Mouse (Mus musculus) mouse embryonic stem cell (cell line): Measurements from ENCODE around the gene Olfr1231.

Source experiments
- in situ Hi-C, 2 experiments: fragments of 300-500 bp; cut with MboI; formaldehyde crosslinking; loops; 1 replicate in 1 of 2; 3 replicates in 1 of 2; pipeline ENCODE4 v1.14.3; 2019 to 2020; ENCODE audit warnings: low sequenced_read_pairs in 2 of 2, low pct_unique_long_range_greater_than_20kb in 1 of 2, mixed read lengths in 1 of 2; ENCODE audit not compliant: unreplicated experiment in 1 of 2

Olfr1231 gene

GRCm38 (mm10) chr2:89306974-89307373, at the start of gene Olfr1231:
TSS of gene Olfr1231 (minus strand) at chr2:89307074.
- in situ Hi-C loops: no loop called here

- in situ Hi-C loops: no loop called here
Observed at GRCm38 (mm10) chr2:89342298-89342697, 35.4 kb upstream of the Olfr1231 start, which contains the start of gene Olfr1233. TSS of gene Olfr1233 (minus strand) at chr2:89342398.

- in situ Hi-C loops: no loop called here
Observed at GRCm38 (mm10) chr2:89329575-89329974, 22.7 kb upstream of the Olfr1231 start, which contains the start of gene Olfr1232. TSS of gene Olfr1232 (minus strand) at chr2:89329675.

GRCm38 (mm10) chr2:89297168-89297567, 9.7 kb downstream of the Olfr1231 start, which contains the start of gene Olfr1230:
TSS of gene Olfr1230 (minus strand) at chr2:89297268.
- in situ Hi-C loops: no loop called here

GRCm38 (mm10) chr2:89287914-89288313, 19.0 kb downstream of the Olfr1231 start, which contains the start of gene Olfr1229:
TSS of gene Olfr1229 (minus strand) at chr2:89288014.
- in situ Hi-C loops: no loop called here

GRCm38 (mm10) chr2:89253962-89254361, 52.9 kb downstream of the Olfr1231 start, which contains the start of gene Olfr1228:
TSS of gene Olfr1228 (minus strand) at chr2:89254062.
- in situ Hi-C loops: no loop called here
